Mouse (Mus musculus): ENCODE measurements around the gene Ptprn2.

Ptprn2 gene

DNA sequence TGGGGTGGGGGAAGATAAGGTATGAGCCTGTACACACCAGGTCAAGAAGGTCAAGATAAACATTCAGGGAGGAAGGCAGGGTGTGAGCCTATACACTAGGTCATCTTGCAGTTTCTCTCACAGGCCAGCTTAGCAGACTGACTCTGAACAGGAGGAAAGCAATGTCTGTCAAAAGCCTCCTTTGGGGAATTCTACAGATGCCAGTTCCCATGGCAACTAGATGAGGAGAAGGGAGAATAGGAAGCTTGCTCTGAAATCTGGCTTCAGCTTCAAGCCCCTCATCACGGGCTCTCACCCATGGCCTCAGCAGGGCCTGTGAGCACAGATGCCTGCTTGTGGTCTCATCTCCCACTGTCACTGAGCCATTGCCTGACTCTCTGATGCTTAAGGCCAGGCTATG is 421.9 kb downstream of the Ptprn2 start:
- DNase-seq, result no peak

DNA sequence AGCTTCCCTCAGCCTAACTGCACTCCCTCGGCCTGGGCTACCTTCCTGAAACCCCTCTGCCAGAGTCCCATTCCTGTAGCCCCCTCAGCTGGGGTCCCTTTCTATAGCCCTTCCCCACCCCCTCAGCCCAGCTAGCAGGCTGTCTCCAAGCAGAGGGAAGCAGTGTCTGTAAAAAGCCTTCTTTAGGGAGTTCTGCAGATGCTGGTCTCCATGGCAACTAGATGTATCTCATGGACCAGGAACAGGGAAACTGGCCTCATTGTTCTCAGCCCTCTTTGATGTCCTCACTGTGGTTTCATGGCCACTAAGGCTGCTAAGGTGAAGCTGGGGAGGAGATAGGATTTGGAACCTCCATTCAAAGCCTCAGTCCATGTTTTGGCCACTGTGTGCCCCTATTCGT is 423.1 kb downstream of the Ptprn2 start:
- DNase-seq, result no peak

DNA sequence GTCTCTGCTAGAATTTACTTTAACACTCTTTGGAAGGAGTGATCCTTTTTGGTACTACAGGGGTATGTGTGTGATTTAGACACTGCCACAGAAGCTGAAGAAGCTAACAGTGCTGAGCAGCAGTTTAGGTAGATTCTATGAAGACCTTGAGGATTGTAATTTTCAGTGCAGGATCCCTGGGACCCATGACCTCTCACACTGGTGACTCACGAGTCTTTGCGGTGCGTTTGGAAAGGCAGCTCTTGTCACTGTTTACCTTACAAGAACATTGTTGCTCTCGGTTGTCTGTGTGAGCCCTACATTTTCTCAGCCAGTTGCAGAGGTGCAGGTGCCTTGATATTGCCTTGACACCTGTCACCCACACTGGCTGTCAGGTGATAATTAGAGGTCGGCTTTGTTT is 431.3 kb downstream of the Ptprn2 start:
- no peak for DNase-seq

DNA sequence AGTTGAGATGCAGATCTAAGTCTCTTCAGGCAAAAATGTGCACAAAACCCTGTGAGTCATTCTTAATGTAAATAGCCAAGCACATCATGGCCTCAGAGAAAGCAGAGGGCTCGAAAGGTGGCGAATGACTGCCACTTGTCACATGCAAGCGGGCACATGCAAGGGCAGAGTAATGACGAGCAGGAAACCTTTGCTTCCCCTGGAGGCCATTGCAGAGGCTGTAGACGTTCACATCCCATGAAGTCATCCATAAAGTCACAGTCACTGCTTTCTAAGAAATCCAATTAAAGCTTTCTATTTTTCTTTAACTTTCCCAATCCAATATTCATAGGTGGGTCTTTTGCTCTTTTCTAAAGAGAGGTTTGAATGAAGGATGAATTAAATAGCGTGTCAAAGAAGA is 433.7 kb downstream of the Ptprn2 start:
- DNase-seq, result no peak

DNA sequence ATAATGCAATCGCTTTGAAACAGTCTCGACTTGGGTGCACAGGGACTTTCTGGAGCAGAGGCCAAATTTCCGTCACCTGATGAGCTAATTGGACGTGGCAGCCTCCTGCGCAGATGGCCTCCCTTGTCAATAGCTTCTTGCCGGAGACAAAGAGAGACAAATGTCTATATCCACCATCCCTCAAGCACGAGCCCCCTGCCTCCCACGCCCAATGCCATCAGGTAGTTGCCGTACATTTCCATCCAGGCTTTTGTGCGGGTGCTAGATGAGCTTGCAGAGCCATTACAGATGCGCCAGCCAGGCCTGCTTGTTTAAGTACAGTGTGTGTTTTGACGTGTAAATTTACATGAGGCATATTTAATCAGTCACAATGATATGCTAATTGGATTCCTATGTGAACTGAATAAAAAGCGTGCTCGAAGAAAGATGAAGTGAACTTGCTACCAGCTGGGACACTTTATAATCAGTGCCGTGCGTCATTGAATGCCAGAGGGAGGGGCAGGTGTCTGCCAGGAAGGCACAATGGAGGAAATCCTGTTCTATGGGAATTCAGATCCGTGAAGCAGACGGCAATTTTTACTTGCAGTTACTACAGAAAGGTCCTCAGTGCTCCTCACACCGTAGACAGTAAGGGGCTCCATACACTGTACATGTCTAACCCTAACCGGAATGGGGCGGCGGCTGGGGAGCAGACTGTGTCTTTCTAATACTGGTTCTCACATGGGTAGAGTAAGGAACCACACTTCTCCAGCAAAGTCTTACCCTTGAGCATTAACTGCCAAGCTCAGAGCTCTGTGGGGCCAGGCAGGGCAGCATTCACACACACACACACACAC is 434.4 kb downstream of the Ptprn2 start:
- DNase-seq, result no peak

DNA sequence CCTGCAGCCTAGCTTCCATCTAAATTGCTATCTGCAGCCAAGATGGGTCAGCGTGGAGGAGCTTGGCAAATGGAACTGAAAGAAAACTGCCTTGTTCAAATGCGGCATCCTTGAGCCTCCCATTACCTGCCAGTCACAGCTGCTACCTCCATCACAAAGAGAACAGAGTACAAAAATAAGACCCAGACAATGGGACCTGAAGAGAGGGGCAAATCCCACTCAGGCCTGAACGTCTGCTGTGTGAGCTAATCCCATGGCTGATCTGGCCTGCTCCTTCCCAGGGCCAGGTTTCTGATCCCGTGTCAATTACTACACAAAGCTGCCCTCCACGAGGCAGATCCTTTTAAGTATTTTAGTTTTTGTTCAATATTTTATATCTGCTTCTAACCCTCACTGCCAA is 441.6 kb downstream of the Ptprn2 start:
- DNase-seq, result no peak

DNA sequence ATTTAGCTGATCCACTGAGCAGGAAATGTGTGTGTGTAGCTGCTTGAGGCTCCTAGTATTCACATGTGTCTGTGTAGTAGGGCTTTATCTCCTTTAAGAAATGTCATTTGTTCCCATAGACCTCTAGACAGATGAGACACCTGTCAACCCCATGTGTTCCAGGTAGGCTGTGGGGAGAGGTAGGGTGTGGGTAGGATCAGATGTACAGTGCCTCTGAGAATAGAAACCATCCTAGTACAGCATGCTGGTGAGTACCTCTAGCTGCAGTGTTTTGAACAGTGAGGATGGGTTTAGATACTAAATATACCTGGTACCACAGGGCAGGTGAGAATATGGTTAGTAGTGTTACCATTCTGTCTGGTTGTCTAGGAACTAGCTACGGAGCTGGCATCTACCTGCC is 442.0 kb downstream of the Ptprn2 start:
- no peak for DNase-seq

DNA sequence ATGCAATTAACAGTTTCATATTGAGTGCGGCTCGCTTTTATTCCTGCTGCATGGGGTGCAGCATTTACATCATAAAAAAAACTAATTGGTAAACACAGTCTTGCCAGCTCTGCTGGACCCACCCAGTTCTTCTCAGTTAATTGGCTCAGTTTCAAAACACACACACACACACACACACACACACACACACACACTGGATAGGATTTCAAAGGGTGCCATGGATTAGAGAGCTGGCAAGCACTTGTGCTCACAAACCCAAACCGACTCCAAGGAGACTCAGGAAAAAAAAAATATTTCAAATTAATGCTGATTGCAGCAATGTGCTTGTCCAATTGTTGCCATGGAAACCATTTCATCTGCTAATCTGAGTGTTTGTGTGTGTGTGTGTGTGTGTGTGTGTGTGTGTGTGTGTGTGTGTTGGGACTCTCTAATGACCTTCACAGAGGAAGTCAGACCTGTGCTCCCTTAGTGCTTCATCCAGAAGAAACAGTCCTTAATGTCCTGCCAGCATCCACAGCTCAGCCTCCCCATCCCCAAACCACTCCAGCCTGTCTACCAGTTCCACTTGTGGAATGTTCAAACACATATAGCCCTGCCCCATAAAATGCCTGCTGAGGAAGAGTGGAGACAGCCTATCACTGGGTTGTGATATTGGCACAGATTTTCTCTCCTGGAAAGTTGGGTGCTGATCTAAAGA is 452.8 kb downstream of the Ptprn2 start:
- DNase-seq, result no peak

DNA sequence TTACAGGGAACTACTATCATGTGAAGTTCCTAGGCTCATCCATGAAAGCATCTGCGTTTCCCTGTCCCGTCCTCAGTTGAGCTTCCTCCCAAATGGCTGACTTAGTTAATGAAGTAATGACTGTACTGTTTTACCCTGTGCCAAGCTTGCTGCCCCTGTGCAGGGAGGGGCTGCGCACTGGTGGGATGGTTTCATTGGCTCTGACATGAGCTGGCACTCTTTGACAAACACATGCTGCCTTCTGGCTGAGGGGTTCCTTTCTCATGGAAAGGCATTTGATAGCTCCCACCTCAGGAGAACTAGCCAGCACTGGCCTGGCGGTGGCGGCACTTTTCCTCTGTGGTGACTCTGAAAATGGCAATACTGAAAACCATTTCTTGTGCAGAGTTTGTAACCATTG is 458.4 kb downstream of the Ptprn2 start:
- DNase-seq, result no peak

DNA sequence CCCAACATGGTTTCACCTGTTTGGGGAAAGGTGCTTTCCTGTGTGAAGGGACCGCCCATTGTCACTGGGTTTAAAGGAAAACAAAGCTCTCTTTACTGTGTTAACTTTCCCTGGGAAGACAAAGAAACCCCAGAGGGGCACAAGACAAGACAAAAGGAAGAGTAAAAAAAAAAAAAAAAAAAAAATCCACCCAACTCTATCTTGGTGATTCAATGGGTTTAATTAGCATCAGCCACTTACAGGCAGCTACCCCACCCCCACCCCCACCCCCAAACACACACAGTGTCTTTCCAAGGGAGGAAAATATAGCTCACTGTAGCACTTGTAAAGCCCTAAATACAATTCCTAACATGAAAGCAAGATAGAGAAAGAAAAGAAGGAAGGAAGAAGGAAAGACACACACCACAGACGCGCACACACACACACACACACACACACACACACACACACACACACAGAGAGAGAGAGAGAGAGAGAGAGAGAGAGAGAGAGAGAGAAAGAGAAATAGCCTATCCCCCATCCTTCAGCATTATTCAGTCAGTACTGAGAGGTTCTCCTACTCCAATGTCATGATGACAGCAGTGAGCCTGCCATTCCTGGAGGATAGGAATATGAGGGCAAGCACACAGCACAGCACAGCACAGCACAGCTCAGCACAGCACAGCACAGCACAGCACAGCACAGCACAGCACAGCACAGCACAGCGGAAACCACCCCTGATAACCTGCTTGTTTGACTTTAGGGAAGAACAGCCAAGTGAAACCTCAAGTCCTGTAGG is 462.8 kb downstream of the Ptprn2 start:
- no peak for DNase-seq

DNA sequence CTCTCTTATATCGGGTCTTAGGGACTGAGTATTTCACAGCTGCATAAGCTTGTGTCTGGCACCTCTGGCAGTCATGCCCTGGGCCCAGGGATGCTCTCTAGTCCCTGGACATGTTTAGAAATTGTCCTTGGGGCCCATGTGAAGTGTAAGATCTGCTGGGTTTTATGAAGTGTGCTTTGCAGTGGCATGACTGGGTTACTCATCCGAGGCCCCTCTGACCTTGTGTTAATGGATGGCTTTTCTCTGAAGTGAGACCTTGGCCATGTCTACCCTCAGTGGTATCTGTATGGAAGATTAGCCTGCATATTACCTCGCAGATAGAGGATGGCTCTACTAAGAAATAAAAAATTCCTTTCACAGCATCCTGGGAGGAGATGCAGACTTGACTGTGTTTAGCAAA is 464.2 kb downstream of the Ptprn2 start:
- no peak for DNase-seq

DNA sequence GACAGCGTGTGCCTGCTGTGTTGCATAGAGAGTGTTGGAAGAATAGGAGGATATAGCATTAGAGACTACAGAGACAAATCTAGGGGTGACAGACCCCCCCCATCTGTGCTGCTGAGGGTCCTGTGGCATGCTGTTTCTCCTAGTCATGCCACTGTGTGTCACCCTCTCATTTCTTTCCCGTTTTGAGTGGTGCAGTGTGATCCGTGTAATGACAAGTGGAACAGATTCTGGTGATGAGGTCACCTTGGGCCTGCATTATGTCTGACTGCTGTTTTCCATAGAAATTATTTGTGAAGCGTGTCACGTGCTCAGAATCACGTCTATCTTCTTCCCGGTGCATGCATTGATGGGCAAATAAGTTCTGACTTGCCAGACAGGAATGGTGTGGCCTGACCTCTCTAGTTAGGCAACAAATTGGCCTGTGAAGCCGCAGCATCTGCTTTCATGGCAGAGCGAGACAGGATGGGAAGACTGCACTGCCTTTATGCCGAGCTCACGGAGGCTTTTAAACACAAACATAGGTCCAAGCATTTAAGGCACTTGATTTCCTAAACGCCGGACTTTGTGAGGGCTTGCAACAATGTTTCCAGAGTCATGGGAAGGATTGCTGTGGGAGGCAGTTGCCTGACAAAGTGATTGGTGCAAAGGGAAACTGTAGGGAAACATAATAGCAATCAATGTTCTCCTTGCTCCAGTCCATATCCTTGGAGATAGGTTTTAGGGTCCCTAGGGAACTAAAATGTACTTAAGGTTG is 467.1 kb downstream of the Ptprn2 start:
- DNase-seq, result no peak

DNA sequence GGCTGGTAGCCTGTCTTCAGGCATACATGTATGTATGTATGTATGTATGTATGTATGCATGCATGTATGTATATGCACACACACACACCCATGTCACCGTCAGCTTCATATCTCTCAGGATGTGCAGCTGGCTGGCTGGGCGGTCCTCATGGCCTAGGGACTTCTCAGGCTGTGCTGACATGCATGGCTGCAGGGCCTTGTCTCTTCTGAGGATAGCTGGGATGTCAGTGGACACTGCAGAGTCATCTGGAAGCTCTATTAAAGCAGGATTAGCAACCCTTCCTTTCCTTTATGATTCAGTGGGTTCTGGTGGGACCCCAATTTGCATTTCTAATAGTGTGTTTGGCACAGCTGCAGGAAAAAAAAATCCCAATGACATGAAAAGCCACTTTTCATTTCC is 473.6 kb downstream of the Ptprn2 start:
- no peak for DNase-seq

DNA sequence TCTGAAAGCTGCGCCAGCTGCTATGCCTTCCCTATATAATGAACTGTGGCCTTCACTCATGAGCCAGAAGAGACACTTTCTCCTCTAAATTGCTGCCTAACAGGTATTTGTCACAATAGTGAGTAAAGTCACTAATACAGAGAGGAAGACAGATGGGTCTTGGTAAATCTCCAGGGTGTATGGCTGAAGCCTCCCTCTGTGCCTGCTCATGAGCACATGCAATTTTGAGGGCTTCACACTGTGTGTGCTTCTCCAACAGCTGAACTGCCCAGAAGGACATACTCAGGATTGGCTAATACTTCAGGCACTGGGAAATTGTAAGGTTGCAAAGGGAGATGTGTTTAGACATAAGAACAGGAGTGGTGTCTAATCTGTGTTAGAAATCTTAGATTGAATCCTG is 478.4 kb downstream of the Ptprn2 start:
- no peak for DNase-seq

DNA sequence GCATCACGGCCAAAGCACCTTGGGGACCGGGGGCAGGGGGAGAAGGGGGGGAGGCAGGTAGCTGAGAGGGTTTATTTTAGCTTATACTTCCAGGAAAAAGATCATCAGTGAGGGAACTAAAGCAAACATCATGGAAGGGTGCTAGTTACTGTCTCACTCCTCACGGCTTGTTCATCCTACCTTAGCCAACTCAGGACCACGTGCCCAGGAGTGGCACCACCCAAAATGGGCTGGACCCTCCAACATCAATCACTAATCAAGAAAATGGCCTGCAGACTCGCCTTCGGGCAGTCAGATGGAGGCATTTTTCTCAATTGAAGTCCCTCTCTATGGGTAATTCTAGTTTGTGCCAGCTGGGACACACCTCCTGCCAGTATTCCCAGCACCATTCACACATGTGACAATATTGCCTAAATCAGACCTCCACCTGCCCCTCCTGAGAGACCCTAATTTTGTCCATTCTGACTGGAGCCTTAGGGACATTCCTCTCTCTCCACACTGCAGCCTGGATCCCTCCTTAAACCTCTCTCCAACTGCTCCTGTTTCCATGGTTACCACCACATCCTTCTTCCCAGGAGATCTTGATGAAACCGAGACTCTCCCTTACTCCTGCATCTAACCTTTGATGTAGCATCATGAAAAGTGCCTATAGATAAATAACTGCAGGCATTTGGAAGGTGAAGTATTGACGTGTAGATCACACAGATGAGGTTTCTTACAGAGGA is 482.9 kb downstream of the Ptprn2 start:
- no peak for DNase-seq

DNA sequence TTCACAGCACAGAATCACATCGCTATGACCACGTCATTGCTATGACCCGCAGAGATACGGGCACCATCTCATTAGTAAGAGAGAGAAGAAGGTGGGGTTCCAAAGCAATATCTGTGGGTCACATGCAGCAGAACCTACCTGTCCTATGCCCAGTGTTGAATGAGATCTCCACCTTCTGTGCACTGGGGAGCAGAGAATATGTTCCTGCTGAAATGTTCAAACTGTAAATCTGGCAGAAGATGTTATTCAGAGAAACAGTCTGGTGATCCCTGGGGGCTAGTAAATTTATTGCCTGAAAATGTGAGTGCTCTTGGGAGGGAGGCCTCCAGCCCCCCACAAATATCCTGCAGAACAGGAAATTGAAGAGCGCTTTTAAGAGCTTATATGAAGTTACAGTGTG is 490.0 kb downstream of the Ptprn2 start:
- DNase-seq, result no peak

DNA sequence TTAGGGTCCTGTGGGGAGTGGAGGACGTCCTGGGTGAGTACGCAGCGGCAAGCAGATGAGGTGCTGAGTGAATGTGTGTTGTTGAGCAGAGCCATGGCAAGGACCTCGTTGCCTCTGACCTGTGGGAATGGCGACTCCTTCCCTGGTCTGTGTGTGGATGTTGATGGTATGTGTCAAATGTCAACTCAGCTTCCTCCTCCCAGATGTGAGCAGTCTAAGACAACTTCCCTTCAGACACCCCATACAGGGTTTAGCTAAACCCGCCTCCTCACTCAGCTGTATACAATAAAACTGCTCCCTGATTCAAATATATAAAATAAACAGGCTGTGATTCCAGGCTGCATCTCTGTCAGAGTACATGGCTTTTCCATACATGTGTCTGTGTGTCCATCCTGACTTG is 491.5 kb downstream of the Ptprn2 start:
- no peak for DNase-seq

DNA sequence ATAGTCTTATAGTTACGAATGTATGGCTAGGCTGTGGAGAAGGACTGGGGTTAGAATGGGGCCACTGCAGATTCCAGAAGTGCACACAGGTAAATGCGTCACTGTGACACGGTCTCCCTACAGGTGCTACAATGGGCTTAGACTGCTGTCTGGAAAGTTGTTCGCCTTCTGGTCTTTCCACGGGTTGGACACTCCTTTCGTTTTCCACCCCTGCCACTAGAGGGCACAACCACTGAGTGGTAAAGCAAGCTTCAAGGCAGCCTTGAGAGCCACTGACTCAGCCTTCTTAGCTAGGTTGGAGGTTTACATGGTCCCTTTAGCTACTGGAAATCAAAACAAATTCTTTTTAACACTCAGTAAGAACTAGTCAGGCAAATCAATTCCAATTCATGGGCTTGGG is 492.7 kb downstream of the Ptprn2 start:
- DNase-seq, result no peak

DNA sequence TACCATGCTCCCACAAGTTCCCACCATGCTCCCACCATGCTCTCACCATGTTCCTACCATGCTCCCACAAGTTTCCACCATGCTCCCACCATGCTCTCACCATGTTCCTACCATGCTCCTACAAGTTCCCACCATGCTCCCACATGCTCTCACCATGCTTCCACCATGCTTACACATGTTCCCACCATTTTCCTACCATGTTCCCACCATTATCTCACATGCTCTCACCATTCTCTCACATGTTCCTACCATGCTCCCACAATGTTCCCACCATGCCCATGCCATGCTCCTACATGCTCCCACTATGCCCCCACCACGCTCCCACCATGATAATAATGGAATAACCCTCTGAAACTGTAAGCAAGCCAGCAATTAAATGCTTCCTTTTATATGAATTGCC is 495.8 kb downstream of the Ptprn2 start:
- no peak for DNase-seq

DNA sequence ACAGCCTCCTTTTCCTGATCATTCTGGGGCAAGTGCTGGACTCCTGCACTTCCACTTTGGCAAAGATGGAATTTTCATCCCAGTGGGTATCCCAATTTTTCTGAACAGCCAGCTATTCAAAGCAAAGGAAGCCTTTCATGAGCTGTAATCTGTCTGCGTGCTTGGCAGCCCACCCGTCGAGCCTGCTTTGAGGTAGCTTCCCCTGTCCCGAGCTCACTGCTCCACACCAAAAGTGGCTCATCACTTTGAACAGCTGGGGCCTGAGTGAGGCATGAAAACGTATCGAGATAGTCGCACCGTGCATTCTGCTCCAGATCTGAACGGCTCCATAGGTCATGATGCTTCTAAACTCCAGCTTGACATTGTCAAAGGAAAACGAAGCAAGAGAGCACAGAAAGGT is 503.6 kb downstream of the Ptprn2 start:
- DNase-seq, result no peak

DNA sequence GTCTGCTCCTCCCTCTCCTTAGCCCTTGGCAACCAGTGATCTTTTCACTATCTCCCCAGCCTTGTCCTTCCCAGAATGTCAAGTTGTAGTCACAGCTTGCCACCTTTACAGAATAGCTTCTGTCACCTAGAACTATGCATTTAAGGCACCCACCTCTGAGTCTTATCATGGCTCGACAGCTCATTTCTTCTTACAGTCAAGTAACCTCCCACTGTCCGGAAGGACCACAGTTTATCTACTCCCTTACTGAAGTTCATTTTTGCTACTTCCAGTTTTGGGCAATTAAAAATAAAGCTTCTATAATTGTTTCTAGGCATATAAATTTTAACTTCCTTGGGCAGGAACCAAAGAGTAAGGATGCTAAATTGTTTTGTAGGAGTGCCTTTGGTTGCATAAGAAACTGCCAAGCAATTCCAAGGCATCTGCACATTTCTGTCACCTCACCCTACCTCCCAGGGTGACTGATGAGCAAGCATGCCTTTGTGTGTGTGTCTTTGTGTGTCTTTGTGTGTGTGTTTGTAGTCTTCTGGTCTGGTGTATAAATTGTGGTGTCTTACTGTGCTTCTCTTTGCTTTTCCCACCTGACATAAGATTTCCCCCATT is 516.1 kb downstream of the Ptprn2 start:
- DNase-seq, result no peak

All from spleen, adult 18-20 months (tissue).